Mouse (Mus musculus) lung, postnatal 0 days (tissue): Measurements from ENCODE around the gene Chchd4. TPM values are rescaled to one million over a fixed set of nuclear protein-coding genes. Genes with fewer than 3 reads are reported as not detected.

Experiments used
- ATAC-seq: fragments of 200-750 bp; cut with Nextera tagmentation; 2 replicates; pipeline ENCODE4 v1.8.0; 2017; ENCODE audit warnings: moderate library complexity
- DNase-seq: peaks from one replicate; pipeline ENCODE4 v3.0.0-alpha.2; 2016; ENCODE audit warnings: low spot score
- H3K27ac ChIP-seq: fragments of 300-500 bp; sonication (generic); 2 replicates; pipeline ENCODE4 v1.5.1; 2014; ENCODE audit warnings: antibody characterized with exemption, mild to moderate bottlenecking, low read length, mixed read lengths
- H3K27me3 ChIP-seq: fragments of 300-500 bp; sonication (generic); replicated peaks from 2 replicates; pipeline ENCODE4 v1.6.1; 2014; ENCODE audit warnings: low read length, mixed read lengths; ENCODE audit not compliant: insufficient read depth
- H3K36me3 ChIP-seq: fragments of 300-500 bp; sonication (generic); 2 replicates; pipeline ENCODE4 v1.6.1; 2014; ENCODE audit warnings: low read length, mixed read lengths; ENCODE audit not compliant: insufficient read depth
- H3K4me1 ChIP-seq: fragments of 300-500 bp; sonication (generic); 2 replicates; pipeline ENCODE4 v1.6.1; 2014; ENCODE audit warnings: antibody characterized with exemption, low read depth, low read length, mixed read lengths; ENCODE audit not compliant: insufficient read depth
- H3K4me2 ChIP-seq: fragments of 300-500 bp; sonication (generic); replicated peaks from 2 replicates; pipeline ENCODE4 v1.6.1; 2014; ENCODE audit warnings: low read depth, mild to moderate bottlenecking, low read length, moderate library complexity, mixed read lengths
- H3K4me3 ChIP-seq: fragments of 300-500 bp; sonication (generic); 2 replicates; pipeline ENCODE4 v1.5.1; 2014; ENCODE audit warnings: low read depth, low read length
- H3K9ac ChIP-seq: fragments of 300-500 bp; sonication (generic); replicated peaks from 2 replicates; pipeline ENCODE4 v1.6.1; 2014; ENCODE audit warnings: low read depth, mild to moderate bottlenecking
- H3K9me3 ChIP-seq: fragments of 300-500 bp; sonication (generic); 2 replicates; pipeline ENCODE4 v1.6.1; 2016; ENCODE audit warnings: low read length, mixed read lengths
- CTCF ChIP-seq: IDR thresholded peaks from 2 replicates; pipeline ENCODE4 v1.5.1; 2016; ENCODE audit warnings: antibody characterized with exemption, mild to moderate bottlenecking
- EP300 ChIP-seq: IDR thresholded peaks from 2 replicates; pipeline ENCODE4 v1.6.1; 2016; ENCODE audit warnings: antibody characterized with exemption, mild to moderate bottlenecking, control low read depth
- WGBS: fragments of 180-500 bp; shearing (Covaris S2); extraction: QIAGEN DNeasy Blood & Tissue Kit; methylation state at CpG from one replicate; pipeline ENCODE4 v1.1.7; 2014; 5-methylcytosine and 5-hydroxymethylcytosine counted together
- polyA plus RNA-seq: library from polyadenylated mRNA; unstranded; fragments of >200 nt; fragmentation: Nextera tagmentation; extraction: Ambion mirVana; gene quantifications from 2 replicates; pipeline ENCODE4 v1.2.1, GENCODE M21; 2015

Chchd4 gene
- polyA plus RNA-seq, 1 experiment from 2014 or later: 16.5 TPM

DNA sequence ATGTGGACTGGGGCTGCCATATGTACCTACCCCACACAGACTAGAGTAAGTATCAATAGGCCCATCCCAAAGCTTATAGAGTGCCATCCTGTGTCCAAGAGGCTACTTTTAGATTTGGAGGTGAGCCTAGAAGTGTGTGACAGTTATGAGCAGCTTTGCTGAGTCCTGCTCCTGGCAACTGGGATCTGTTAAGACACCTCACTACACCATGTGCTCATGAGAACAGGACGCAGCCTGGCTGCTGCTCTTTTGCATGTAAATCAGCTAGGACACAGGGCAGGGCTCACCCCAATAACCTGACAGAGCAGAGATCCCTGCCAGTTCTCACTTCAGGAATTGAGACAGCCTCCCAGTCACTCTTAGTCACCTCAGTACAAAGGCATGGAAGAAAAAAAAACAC lies 6.2 kb downstream of the Chchd4 start:
- DNase-seq: no peak
- Histone ChIP-seq H3K4me1 (no peaks in the 10 kb centered on the region), H3K27ac (no peak overlapping the region), H3K4me2 (no peak overlapping the region), H3K4me3 (no peak overlapping the region), H3K36me3 (peaks cover 12% of the 10 kb centered on the region), H3K9me3 (no peaks in the 10 kb centered on the region), H3K9ac (no peak overlapping the region), H3K27me3 (no peaks in the 10 kb centered on the region)
- 87% methylated on average over 1 of the region's 1 CpGs for whole genome bisulfite sequencing
- TF ChIP-seq EP300 (no peak), CTCF (no peak)
- no peak for ATAC-seq

GRCm38 (mm10) chr6:91465756-91466155 lies 7.6 kb downstream of the Chchd4 start:
- Histone ChIP-seq H3K27ac (no peak overlapping the region), H3K4me3 (no peak overlapping the region), H3K4me1 (no peaks in the 10 kb centered on the region), H3K27me3 (no peaks in the 10 kb centered on the region), H3K9me3 (no peaks in the 10 kb centered on the region), H3K9ac (no peak overlapping the region), H3K4me2 (no peak overlapping the region), H3K36me3 (peaks cover 12% of the 10 kb centered on the region)
- ATAC-seq (no peak), DNase-seq (no peak)
- 88% methylated on average over 2 of the region's 2 CpGs for WGBS
- TF ChIP-seq CTCF: no peak
- TF ChIP-seq EP300: no peak

DNA sequence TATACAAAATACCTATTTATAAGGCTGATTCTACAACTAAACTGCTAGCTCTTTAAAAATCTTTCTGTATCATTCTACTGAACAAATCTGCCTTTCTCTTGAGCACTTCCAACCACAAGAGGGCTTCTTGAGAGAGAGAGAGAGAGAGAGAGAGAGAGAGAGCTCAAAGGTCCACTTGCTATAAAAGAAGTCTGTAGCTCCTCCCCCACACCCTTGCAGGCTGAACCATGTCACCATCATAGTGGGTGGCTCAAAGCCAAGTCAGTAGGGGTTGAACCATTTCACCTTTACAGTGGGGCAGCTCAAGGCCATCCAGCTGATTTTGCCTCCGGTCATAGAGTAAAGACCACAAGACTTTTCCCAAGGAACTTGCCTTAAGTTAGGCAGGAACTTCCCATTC lies 13.9 kb downstream of the Chchd4 start:
- Histone ChIP-seq H3K4me1 (no peaks in the 10 kb centered on the region), H3K4me3 (no peak overlapping the region), H3K9ac (no peak overlapping the region), H3K27me3 (no peaks in the 10 kb centered on the region), H3K9me3 (no peaks in the 10 kb centered on the region), H3K4me2 (no peak overlapping the region), H3K36me3 (no peaks in the 10 kb centered on the region; the same call in 1 of the 2 replicates), H3K27ac (no peak overlapping the region)
- DNase-seq (peak; percentile 20), ATAC-seq (no peak)
- TF ChIP-seq CTCF (no peak), EP300 (no peak)
- WGBS: 71% methylated on average over 1 of the region's 1 CpGs

GRCm38 (mm10) chr6:91454546-91454945 lies 18.8 kb downstream of the Chchd4 start:
- Histone ChIP-seq H3K9me3 (no peaks in the 10 kb centered on the region), H3K27me3 (no peaks in the 10 kb centered on the region), H3K27ac (no peak overlapping the region), H3K4me2 (no peak overlapping the region), H3K9ac (no peak overlapping the region), H3K4me3 (no peak overlapping the region), H3K36me3 (no peaks in the 10 kb centered on the region), H3K4me1 (no peaks in the 10 kb centered on the region)
- DNase-seq: no peak
- TF ChIP-seq CTCF (no peak), EP300 (no peak)
- peak; percentile 38; the same call in 1 of the 2 replicates for ATAC-seq
- 11% methylated on average over 5 of the region's 5 CpGs for WGBS

DNA sequence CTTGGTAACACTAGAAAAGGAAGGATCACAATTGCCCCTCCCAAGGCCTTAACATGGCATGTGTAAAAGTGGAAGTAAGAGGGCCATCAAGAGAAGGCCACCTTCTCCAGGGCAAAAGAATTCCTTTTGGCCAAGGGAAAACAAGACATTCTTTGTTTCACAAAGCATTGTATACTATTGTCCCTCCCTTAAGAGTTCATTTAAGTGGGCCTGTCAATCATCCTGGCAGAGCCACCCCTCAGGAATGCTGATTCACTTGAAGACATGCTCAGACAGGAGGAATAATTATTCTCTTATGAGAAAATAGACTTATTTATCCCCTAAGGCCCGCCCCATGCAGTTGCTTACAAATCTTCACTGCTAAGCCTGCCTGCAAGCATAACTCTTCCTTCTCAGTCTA lies 21.3 kb downstream of the Chchd4 start:
- WGBS: 38% methylated on average over 1 of the region's 1 CpGs
- Histone ChIP-seq H3K9ac (no peak overlapping the region), H3K4me1 (no peaks in the 10 kb centered on the region), H3K36me3 (no peaks in the 10 kb centered on the region), H3K4me2 (no peak overlapping the region), H3K4me3 (no peak overlapping the region), H3K27me3 (no peaks in the 10 kb centered on the region), H3K27ac (no peak overlapping the region), H3K9me3 (no peaks in the 10 kb centered on the region)
- TF ChIP-seq CTCF: no peak
- TF ChIP-seq EP300: no peak
- no peak for ATAC-seq
- no peak for DNase-seq

DNA sequence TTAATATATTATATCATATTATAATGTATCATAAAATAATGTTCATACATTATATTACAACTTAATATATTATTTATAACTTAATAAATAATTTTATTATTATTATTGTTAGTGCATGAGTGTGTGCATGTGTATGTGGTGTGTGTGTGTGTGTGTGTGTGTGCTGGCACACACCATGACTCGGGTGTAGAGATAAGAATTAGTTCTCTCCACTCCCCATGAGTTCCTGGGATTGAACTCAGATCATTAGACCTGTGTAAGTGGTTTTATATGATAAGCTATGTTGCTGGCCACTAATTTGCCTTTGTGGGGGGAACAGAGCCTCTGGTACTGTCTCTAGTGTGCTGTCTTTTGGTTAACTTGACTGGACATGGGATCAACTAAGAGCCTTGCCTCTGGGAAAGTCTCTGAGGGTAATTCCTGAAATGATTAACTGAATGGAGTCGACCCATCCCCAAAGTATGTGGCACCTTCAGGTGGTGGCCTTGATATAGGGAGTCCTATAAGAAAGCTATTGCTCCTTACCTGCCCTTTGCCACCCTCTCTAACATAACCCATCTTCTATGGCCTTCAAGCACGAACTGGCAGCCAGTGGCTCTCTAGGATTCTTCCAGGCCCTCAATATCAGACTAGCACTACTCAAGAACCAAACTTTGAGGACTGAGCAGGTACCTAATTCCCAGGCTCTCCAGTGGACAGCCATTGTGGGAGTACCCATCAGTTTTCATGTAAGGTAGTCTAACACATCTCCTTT lies 23.7 kb downstream of the Chchd4 start:
- no peak overlapping the region for H3K4me2 ChIP-seq
- no peak overlapping the region for H3K27ac ChIP-seq

More for the DNA sequence above, 23.7 kb downstream of the Chchd4 start:
- Histone ChIP-seq H3K27me3 (no peaks in the 10 kb centered on the region), H3K4me3 (no peak overlapping the region), H3K36me3 (no peaks in the 10 kb centered on the region), H3K4me1 (no peaks in the 10 kb centered on the region), H3K9ac (no peak overlapping the region), H3K9me3 (no peaks in the 10 kb centered on the region)
- DNase-seq (no peak), ATAC-seq (no peak)
- no peak for TF ChIP-seq CTCF
- no peak for TF ChIP-seq EP300
- WGBS: 34% methylated on average over 3 of the region's 3 CpGs
